Mouse (Mus musculus): ENCODE results near the gene Hrh2. TPM values are rescaled to one million over a fixed set of nuclear protein-coding genes. Genes with fewer than 3 reads are reported as not detected.

Gene Hrh2
- polyA plus RNA-seq, 1 experiment from 2014 or later, result 0.06 TPM

DNA sequence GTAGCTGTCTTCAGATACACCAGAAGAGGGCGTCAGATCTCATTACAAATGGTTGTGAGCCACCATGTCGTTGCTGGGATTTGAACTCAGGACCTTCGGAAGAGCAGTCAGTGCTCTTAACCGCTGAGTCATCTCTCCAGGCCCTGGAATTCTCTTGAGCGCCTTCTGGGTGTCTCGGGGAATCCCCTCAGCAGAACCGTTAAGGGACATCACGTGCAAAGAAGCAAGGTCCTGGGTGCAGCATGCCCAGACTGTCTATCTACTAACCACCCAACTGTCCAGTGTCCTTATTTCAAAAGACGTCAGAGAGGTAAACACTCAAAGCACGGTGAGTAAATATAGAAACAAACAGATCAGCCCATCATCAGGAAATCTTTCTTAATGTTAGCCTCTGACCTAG lies 27.5 kb upstream of the Hrh2 start:
- no peaks in the 10 kb centered on the region for H3K27me3 ChIP-seq (replicated peaks)

DNA sequence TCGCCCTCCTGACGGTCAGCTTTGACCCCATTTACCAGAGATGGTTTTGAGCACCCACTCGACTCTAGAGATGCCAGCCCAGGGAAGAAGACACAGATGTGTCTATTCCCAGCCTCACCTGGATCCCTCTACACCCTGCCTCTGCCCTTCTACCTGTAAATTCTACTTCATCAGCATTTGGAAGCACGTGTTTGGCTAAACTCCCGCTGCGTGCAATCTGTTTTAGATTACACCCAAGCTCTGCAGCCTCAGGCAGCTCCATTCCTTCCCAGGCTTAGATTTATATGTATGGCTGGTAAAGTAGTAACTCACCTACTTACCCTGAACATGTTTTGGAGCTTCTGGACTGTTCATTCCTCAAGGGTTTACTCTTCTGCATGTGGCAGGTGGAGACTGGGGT lies 26.9 kb upstream of the Hrh2 start:
- Histone ChIP-seq H3K4me3 (no peak overlapping the region), H3K27me3 (replicated peaks) (no peaks in the 10 kb centered on the region), H3K36me3 (no peaks in the 10 kb centered on the region), H3K9ac (no peak overlapping the region), H3K4me1 (no peaks in the 10 kb centered on the region), H3K9me3 (no peaks in the 10 kb centered on the region), H3K27ac (no peak overlapping the region), H3K4me2 (replicated peaks) (no peak overlapping the region)
- ATAC-seq (ENCODE audit: low FRiP score, low read depth), result no peak
- WGBS, result 83% methylated on average over 6 of the region's 6 CpGs

More for the DNA sequence above, 27.5 kb upstream of the Hrh2 start:
- 89% methylated on average over 10 of the region's 10 CpGs for WGBS
- H3K36me3 ChIP-seq, result no peaks in the 10 kb centered on the region
- H3K4me3 ChIP-seq, result no peak overlapping the region
- H3K27ac ChIP-seq, result no peak overlapping the region
- no peaks in the 10 kb centered on the region for H3K4me1 ChIP-seq
- no peak overlapping the region for H3K4me2 ChIP-seq (replicated peaks)
- ATAC-seq (ENCODE audit: low FRiP score, low read depth), result no peak
- no peak overlapping the region for H3K9ac ChIP-seq
- H3K9me3 ChIP-seq, result no peaks in the 10 kb centered on the region

GRCm38 (mm10) chr13:54165765-54166164 lies 26.2 kb upstream of the Hrh2 start:
- H3K27me3 ChIP-seq (replicated peaks), result no peaks in the 10 kb centered on the region
- ATAC-seq (ENCODE audit: low FRiP score, low read depth), result no peak
- H3K36me3 ChIP-seq, result no peaks in the 10 kb centered on the region
- H3K4me2 ChIP-seq (replicated peaks), result no peak overlapping the region
- no peaks in the 10 kb centered on the region for H3K4me1 ChIP-seq
- H3K27ac ChIP-seq, result no peak overlapping the region
- no peak overlapping the region for H3K9ac ChIP-seq
- H3K4me3 ChIP-seq, result no peak overlapping the region
- 81% methylated on average over 6 of the region's 6 CpGs for whole genome bisulfite sequencing
- H3K9me3 ChIP-seq, result no peaks in the 10 kb centered on the region

DNA sequence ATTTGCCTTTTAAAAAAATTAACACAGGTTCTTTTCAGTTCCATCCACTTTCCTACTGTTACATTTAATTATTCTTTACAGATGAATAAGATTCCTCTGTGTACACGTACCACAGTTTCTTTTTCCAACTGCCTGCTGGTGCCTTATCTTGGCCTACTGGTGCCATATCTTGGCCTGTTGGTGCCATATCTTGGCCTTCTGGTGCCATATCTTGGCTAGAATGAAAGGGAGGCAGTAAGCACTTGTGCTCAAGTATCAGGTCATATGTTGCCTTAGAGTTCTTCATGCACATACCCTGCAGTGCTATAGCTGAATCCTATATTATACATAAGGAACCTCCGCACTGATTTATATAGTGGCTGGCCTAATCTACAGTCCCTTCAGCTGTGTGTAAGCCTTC lies 24.9 kb upstream of the Hrh2 start:
- H3K4me2 ChIP-seq (replicated peaks), result no peak overlapping the region
- ATAC-seq (ENCODE audit: low FRiP score, low read depth), result no peak
- no peak overlapping the region for H3K27ac ChIP-seq
- H3K27me3 ChIP-seq (replicated peaks), result no peaks in the 10 kb centered on the region
- H3K4me3 ChIP-seq, result no peak overlapping the region
- no peaks in the 10 kb centered on the region for H3K36me3 ChIP-seq
- H3K9ac ChIP-seq, result no peak overlapping the region
- H3K9me3 ChIP-seq, result no peaks in the 10 kb centered on the region
- no peaks in the 10 kb centered on the region for H3K4me1 ChIP-seq
- WGBS, result 96% methylated on average over 2 of the region's 2 CpGs

DNA sequence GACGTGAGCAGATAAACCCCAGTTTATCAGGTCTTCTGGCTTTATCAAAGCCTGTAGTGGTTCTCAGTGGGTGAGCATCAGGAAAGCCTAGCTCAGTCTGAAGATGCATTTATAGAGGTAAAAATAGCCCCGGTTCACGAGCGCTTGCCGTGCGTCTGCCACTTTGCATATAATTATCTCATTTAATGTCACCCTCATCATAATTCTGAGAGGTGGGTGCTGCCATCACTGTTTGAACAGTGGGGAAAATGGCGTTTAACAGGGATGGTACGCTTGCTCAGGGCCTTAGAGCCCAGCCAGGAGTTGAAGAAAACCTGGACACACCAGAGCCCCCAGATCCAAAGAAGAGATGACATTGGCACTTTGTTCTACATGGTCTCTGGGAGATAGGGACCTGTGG lies 23.3 kb upstream of the Hrh2 start:
- Histone ChIP-seq H3K27me3 (replicated peaks) (no peaks in the 10 kb centered on the region), H3K9me3 (no peaks in the 10 kb centered on the region), H3K4me1 (no peaks in the 10 kb centered on the region), H3K36me3 (no peaks in the 10 kb centered on the region), H3K4me2 (replicated peaks) (no peak overlapping the region), H3K27ac (no peak overlapping the region), H3K9ac (no peak overlapping the region), H3K4me3 (no peak overlapping the region)
- ATAC-seq (ENCODE audit: low FRiP score, low read depth), result no peak
- WGBS, result 84% methylated on average over 8 of the region's 8 CpGs

DNA sequence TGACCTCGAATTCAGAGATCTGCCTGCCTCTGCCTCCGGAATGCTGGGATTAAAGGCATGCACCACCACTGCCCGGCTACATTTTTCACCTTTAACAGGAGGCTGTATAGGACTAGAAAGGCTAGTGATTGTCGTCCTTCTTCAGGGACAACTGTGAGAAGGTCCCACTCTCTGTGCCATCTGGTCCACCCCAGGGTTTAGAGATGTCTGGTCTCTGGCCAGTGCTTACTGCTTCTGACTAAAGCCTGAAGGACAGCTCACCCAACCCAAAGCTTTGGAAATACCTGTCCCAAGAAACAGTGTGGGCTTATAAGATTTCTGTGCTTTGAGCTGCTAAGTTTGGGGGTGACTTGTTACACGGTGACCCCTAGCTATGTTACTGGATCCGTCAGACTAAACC lies 21.6 kb upstream of the Hrh2 start:
- Histone ChIP-seq H3K36me3 (no peaks in the 10 kb centered on the region), H3K9ac (no peak overlapping the region), H3K4me2 (replicated peaks) (no peak overlapping the region), H3K4me3 (no peak overlapping the region), H3K27me3 (replicated peaks) (no peaks in the 10 kb centered on the region), H3K9me3 (peaks cover 6% of the 10 kb centered on the region), H3K4me1 (no peaks in the 10 kb centered on the region), H3K27ac (no peak overlapping the region)
- WGBS, result 85% methylated on average over 6 of the region's 6 CpGs
- ATAC-seq (ENCODE audit: low FRiP score, low read depth), result no peak

DNA sequence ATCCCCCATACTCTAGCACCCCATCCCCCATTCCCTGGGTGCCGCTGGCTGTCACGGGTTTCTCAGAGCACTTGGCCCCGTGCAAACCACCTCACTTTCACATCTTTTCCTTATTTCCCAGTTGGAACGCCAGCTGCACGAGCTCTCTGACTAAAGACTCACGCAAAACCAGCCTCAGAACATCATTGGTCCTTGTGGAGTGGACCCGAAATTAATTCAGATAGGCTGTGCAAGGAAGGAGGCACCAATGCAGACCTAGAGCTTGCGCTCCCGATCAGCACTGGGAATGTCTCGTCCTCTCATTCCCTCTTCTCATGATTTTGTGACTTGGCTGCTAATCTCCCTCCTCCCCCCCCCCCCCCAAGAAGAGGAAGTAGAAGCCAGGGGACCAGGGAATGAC lies 20.6 kb upstream of the Hrh2 start:
- ATAC-seq (ENCODE audit: low FRiP score, low read depth), result no peak
- H3K27ac ChIP-seq, result no peak overlapping the region
- 84% methylated on average over 10 of the region's 10 CpGs for WGBS

DNA sequence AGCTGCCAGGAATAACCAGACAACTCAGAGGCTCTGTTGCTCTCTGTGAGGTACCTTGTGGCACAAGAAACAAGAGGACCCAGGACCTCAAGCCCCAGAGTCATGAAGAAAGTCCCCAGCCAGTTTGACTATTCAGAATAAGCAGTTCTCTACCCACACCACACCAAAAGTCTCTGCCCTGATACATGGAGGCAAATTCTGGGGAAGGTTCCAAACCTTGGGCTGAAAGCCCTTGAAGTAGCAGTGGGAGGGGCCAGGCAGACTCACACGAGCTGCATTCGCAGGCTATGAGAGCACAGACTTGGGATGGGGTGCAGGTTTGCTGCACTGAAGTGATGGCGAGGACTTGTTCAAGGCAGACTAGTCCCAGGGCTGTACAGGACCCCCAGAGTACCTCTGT lies 20.2 kb upstream of the Hrh2 start:
- ATAC-seq (ENCODE audit: low FRiP score, low read depth), result no peak
- no peak overlapping the region for H3K9ac ChIP-seq

More for the DNA sequence above, 20.6 kb upstream of the Hrh2 start:
- peaks cover 6% of the 10 kb centered on the region for H3K9me3 ChIP-seq
- H3K4me1 ChIP-seq, result no peaks in the 10 kb centered on the region
- H3K27me3 ChIP-seq (replicated peaks), result no peaks in the 10 kb centered on the region
- no peak overlapping the region for H3K9ac ChIP-seq
- no peak overlapping the region for H3K4me3 ChIP-seq
- no peaks in the 10 kb centered on the region for H3K36me3 ChIP-seq
- H3K4me2 ChIP-seq (replicated peaks), result no peak overlapping the region

DNA sequence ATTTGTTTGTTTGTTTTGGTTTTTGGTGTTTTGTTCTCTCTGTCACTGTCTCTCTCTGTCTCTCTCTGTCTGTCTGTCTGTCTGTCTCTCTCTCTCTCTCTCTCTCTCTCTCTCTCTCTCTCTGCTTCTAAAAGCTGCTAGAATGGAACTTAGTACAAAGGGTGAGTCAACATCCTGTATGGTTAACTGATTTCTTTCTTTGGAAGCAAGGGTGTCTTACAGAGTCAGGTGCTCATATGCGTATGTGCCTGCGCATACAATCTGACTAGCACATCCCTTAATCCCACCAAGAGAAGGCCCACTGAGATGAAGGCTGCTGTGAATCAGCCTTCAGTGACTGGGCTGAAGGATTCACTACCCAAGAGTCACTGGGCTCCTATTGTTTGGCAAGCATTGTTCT lies 18.0 kb upstream of the Hrh2 start:
- WGBS, result 97% methylated on average over 2 of the region's 2 CpGs
- H3K9ac ChIP-seq, result no peak overlapping the region
- no peak for ATAC-seq (ENCODE audit: low FRiP score, low read depth)
- H3K9me3 ChIP-seq, result peaks cover 6% of the 10 kb centered on the region
- H3K27ac ChIP-seq, result no peak overlapping the region
- H3K4me1 ChIP-seq, result no peaks in the 10 kb centered on the region
- no peak overlapping the region for H3K4me3 ChIP-seq
- H3K27me3 ChIP-seq (replicated peaks), result no peaks in the 10 kb centered on the region
- no peaks in the 10 kb centered on the region for H3K36me3 ChIP-seq
- no peak overlapping the region for H3K4me2 ChIP-seq (replicated peaks)

More for the DNA sequence above, 20.2 kb upstream of the Hrh2 start:
- H3K4me2 ChIP-seq (replicated peaks), result no peak overlapping the region
- H3K27ac ChIP-seq, result no peak overlapping the region
- H3K36me3 ChIP-seq, result no peaks in the 10 kb centered on the region
- H3K4me3 ChIP-seq, result no peak overlapping the region
- H3K4me1 ChIP-seq, result no peaks in the 10 kb centered on the region
- WGBS, result 77% methylated on average over 3 of the region's 3 CpGs
- H3K9me3 ChIP-seq, result peaks cover 6% of the 10 kb centered on the region
- H3K27me3 ChIP-seq (replicated peaks), result no peaks in the 10 kb centered on the region

DNA sequence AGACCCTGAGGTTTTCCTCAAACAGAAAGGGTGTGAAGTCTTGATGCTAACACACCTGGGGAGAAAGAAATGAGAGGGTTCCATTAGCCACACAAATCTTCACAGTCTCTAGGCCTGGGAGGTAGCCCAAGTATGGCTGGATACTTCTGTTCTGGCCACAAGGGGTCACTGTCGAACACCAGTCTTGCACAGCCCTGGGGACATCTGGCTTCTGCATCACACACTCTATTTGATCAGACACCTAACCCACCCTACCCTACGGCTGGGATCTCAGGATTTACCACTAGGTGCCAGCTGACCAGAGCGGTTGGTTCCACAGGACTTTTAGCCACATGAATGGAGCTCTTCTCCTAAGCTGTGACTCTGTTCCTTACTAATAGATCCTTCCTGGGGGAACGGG lies 17.2 kb upstream of the Hrh2 start:
- WGBS, result 89% methylated on average over 4 of the region's 4 CpGs
- no peak overlapping the region for H3K4me2 ChIP-seq (replicated peaks)
- H3K4me1 ChIP-seq, result no peaks in the 10 kb centered on the region
- no peak overlapping the region for H3K9ac ChIP-seq
- no peak for ATAC-seq (ENCODE audit: low FRiP score, low read depth)
- no peaks in the 10 kb centered on the region for H3K27me3 ChIP-seq (replicated peaks)
- H3K9me3 ChIP-seq, result peaks cover 6% of the 10 kb centered on the region
- H3K36me3 ChIP-seq, result no peaks in the 10 kb centered on the region
- no peak overlapping the region for H3K4me3 ChIP-seq
- H3K27ac ChIP-seq, result no peak overlapping the region

DNA sequence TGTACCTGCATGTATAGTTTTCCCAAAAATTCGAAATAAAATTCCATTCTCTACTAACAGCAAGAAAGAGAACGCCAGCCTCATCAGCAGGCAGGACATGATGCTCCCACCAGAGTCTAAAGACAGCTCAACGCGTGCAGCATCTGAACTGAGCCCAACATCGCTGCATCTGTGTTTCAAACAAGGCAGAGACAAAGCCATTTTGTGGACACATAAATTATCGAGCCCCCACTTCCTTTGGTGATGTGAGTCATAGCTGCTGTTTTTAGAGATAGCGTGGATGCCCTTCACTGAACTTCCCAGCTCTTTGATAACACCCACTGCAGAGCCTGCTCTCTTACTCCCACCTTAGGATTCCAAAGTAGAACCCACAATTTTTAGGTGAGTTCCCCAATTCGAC lies 16.5 kb upstream of the Hrh2 start:
- WGBS, result 83% methylated on average over 8 of the region's 8 CpGs
- no peaks in the 10 kb centered on the region for H3K4me1 ChIP-seq
- H3K4me3 ChIP-seq, result no peak overlapping the region
- H3K27me3 ChIP-seq (replicated peaks), result no peaks in the 10 kb centered on the region
- no peak overlapping the region for H3K4me2 ChIP-seq (replicated peaks)
- no peaks in the 10 kb centered on the region for H3K36me3 ChIP-seq
- no peak overlapping the region for H3K27ac ChIP-seq
- no peak for ATAC-seq (ENCODE audit: low FRiP score, low read depth)
- H3K9ac ChIP-seq, result no peak overlapping the region
- H3K9me3 ChIP-seq, result peaks cover 6% of the 10 kb centered on the region

DNA sequence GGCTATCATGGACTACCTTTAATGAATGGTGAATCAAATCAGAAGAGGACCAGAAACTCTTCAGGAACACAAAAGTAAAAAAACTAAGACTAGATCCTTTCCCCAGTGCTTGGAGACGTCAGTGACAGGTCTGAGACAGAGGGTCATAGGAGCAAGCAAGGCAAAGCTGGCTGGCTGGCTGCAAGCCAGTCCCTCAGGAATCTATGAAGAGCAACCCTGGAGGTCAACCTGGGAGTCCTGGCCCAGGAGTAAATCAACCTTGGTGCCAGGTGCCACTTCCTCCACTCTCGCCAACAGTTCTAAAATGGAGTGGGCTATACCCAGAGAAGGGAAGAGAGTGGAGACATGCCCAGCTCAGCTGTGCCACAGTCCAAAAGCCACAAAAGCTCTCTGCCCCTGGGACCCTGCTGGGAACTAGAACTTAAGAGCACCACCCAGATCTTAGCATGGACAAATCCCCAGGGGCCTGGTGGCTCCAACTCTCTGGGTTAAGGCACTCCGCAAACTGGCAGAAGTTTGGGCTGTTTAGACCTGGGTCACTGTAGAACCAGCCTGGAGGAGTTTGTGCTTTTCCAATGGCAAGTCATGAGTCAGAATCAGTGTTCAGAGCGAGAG lies 15.4 kb upstream of the Hrh2 start:
- Histone ChIP-seq H3K4me2 (replicated peaks) (no peak overlapping the region), H3K9ac (no peak overlapping the region), H3K9me3 (peaks cover 6% of the 10 kb centered on the region), H3K27ac (no peak overlapping the region), H3K36me3 (no peaks in the 10 kb centered on the region), H3K4me1 (no peaks in the 10 kb centered on the region; the same call in 1 of the 2 replicates), H3K4me3 (no peak overlapping the region), H3K27me3 (replicated peaks) (no peaks in the 10 kb centered on the region)
- 87% methylated on average over 4 of the region's 4 CpGs for WGBS
- ATAC-seq (ENCODE audit: low FRiP score, low read depth), result no peak

- Histone ChIP-seq H3K9me3 (peaks cover 6% of the 10 kb centered on the region), H3K27ac (no peak overlapping the region), H3K4me2 (replicated peaks) (no peak overlapping the region), H3K27me3 (replicated peaks) (no peaks in the 10 kb centered on the region), H3K9ac (no peak overlapping the region), H3K36me3 (no peaks in the 10 kb centered on the region), H3K4me3 (no peak overlapping the region), H3K4me1 (no peaks in the 10 kb centered on the region; the same call in 1 of the 2 replicates)
- 86% methylated on average over 2 of the region's 2 CpGs for WGBS
- no peak for ATAC-seq (ENCODE audit: low FRiP score, low read depth)
These were observed 14.6 kb upstream of the Hrh2 start for GRCm38 (mm10) chr13:54177346-54177745.
